Mouse (Mus musculus) heart, adult 18-20 months (tissue): ENCODE measurements around the gene Neurl3. TPM values are rescaled to one million over a fixed set of nuclear protein-coding genes. Genes with fewer than 3 reads are reported as not detected.
A peak's percentile ranks its signal among the peaks of the same experiment; 100 is the strongest.

Source experiments
- DNase-seq, 2 experiments: peaks; one replicate each; pipeline ENCODE4 v3.0.0; 2021 to 2022; ENCODE audit warnings: mixed read lengths in 1 of 2
- long read RNA-seq, 2 experiments: library from polyadenylated mRNA; stranded (forward); transcript quantifications; one replicate each; pipeline ENCODE4 v2.0.0; 2021
- total RNA-seq, 2 experiments: library from RNA; stranded (reverse); gene quantifications; 2 replicates each; pipeline ENCODE4 v1.2.3; 2021

Gene Neurl3
- total RNA-seq = 1 to 10 TPM; 3.2 to 3.4 TPM
- long read RNA-seq, experiment 1, partial matches to known transcripts = 0 of 2 reads
- long read RNA-seq, experiment 1, other reads (novel, unspliced or antisense) = 0 of 2 reads
- long read RNA-seq, experiment 2 = 0 reads

DNA sequence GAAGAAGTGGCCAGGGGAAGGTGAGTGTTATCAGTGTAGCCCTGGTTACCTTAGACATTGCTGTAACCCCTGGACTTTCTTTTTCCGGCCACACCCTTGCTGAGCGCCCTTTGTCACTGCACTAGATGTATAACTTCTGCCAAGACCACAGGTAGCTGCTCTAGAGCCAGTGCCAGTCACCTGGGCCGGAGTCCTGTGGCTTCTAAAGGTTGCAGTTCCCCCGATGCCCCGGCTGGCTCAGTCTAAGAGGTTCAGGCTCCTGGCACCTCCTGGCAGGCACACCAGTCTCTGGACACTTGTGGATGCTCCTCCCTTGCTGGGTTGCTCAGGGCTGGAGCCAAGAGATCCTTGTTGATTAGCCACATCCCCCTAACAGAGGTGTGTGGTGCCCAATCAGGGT lies at the start of gene Neurl3:
Gene Neurl3 (minus strand): TSS at position 225 of the 400 bp plus-strand sequence.
- no peak for DNase-seq

DNA sequence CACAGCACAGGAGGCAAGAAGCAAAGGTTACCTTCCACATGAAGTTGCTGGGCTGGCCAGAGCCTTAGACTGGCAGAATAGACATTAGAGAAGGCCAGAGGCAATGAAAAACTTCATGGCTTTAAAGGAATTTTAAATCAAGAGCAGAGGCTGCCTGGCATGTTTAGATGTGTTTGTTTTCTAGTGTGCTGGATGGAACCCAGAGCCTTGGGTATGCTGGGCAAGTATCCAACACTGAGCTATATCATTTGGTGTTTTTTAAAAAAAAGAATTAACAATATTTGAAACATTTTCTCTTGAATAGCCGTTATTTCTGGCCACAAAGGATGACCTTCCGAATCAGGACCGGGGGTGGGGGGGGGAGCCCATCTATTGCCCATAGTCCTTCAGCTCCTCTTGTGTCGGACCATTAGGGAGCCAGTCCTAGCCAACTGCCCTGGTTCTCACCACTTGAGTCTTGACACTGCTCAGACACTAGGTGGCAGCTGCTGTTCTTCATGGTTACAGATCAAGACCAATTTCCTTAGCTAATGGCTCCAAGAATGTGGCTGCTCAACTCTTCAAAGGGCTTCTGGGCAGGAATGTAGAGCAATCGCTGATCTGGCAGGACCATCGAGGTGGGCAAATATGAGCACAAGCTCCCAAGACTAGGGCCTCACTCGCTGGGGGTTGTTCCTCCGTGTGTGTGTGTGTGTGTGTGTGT lies 49.4 kb upstream of the Neurl3 start:
- DNase-seq = peak; percentile 64 to 67

DNA sequence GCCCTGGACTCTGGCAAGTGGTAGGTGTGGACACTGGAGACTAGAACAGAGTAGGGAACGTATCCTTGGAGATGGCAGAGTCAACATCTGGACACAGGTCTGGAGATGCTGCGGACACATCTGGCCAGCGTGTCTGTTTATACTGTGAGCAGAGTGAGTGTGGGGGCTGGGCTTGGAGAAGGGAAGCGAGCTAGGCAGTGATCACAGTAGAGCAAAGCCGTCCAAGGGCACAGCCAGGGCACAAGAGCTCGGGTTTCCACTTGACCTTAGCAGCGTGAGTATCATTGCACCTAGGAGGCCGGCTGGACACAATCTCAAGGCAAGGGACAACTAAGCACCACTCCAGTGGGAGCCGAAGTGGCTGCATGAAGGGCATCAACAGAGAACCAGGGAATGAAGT lies 48.6 kb upstream of the Neurl3 start:
- no peak for DNase-seq

DNA sequence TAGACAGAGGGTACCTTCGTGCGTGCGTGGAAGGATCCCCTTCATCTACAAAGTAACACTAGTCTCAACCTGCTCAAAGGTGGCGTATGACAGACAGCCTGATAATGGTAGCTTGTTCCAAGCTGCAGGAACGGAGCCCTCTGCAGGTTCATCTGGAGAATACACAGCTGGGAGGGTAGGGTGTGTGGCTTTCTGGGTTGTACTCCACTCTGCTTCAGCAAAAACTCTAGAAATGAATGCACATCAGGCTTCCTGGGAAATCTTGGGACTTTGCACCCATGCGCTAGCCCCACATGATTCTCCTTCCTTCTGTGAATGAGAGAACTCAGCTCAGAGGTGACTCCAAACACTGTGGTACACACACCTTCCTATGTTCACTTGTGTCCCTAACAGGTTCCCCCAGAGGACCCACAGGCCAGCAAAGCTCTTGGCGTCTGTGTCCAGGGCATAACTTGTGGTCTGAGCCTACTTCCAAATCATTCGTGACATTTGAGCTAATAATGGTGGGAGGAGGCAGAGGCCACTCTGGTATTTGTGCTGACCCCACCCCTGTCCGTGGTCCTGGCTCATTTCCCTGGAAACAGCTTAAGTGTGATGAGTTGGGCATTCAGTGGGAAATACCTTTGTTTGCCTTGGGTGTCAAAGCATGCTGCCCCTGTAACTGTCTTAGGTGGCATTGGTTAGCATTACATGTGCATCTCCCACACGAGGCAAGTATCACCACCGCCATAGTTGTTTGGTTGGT lies 47.5 kb upstream of the Neurl3 start:
- no peak for DNase-seq

DNA sequence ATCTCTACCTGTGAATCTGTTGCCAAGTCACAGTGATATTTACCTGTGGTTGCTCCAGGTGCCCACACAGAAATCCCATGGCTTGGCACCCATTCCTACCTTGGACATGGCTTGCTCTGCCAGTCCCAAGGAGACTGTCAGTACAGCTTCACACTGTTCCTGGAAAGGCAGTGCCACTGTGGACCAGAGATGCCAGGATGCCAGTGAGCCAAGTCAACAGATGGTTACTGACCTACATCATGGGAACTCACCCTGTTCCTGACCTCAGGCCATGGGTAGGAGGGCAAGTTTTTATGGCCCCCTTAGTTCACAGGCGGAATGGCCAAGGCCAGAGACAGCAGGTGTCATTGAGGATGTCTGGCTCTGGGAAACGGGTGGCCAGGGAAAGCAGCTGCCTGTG lies 46.7 kb upstream of the Neurl3 start:
- DNase-seq = no peak

DNA sequence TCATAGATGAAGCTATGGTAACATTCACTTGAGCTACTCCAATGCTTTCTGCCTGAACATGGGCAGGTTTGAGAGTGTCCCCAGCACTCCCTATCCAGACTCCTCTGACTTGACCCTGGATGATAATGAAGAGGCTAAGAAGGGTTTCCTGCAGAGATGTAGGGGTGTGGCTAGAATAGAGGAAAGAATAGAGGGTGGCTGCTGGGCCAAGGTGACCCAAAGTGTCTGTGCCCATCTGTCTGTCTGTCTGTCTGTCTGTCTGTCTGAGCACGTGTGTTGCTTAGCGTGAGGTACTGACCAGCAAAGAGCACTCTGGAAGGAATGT lies 41.3 kb upstream of the Neurl3 start:
- no peak for DNase-seq

DNA sequence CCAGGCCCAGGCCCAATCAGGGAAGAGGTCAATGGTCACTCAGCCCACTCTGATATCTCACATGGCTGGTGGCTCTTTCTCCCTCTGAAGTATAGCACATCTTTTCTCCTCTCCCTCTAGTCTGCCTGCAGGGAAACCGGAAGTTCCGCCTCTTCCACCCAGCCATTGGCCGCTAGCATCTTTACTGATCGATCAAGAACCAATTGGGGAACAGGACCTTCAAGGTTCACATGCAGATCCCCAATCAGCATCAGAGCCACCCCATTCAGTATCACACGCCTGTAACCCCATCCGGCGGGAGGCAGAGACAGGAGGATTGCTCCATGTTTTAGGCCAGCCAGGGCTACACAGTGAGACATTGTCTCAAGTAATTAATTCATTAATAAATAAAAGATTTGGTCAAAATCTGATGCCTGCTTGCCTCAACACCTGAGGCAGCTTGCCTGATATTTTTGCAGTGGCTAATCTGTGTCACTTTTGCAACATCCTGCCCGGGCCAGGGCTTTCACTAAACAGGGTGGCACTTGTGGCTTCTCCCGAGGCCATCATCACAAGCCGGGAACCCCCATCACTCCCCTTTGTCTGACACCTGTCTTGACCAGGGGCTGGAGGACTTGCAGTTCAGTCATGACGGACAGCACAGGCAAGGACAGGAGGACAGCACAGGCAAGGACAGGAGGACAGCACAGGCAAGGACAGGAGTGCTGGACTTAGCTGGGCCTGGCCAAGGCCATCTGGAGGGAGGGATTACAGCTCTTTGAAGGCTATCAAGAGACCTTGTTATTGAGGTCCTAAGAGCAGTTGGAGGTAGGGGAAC lies 40.7 kb upstream of the Neurl3 start:
- peak in 1 of 2 experiments; percentile 32 for DNase-seq

DNA sequence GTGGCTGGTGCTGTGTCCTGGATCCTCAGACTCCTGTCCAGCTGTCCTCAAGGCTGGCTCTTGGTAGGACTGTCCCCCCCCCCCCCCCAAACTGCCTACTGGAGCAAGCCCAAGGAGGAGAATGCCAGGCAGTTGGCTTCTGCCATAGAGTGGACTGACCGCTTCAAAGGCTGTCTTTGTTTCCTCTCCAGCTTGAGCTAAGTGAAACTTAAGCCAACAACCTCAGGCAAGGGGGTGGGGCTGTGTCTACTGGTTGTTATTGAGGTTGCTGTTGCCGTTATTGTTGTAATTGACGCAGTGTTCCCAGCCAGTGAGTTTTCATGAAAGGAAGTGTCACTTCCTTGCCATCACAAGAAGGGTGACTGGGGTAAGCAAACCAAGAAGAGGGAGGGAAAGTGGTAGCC lies 35.0 kb upstream of the Neurl3 start:
- peak; percentile 49 to 69 for DNase-seq

DNA sequence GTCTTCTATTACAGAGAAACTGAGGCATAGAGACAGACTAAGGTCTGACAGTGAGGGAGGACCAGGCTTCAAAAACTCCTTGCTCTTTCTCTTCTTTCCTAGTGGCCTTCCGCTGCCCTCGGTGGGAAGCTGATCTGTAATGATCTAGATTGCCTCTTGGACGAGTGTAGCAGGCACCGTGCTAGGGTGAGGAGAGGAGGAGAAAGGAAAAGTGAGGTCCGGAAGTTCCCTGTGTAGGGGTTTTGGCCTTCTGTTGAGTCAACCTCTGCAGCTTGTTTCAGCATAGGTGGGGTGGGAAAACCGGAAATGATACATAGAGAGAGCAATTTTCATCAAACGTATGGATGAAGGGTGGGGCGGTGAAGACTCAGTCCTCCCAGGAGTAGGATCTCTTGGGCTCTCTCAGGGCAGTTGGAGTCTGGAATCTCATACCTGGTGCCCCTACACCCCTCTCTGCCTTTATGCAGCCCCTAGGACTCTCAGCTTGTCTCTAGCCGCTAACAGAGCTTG lies 34.5 kb upstream of the Neurl3 start:
- DNase-seq = no peak

DNA sequence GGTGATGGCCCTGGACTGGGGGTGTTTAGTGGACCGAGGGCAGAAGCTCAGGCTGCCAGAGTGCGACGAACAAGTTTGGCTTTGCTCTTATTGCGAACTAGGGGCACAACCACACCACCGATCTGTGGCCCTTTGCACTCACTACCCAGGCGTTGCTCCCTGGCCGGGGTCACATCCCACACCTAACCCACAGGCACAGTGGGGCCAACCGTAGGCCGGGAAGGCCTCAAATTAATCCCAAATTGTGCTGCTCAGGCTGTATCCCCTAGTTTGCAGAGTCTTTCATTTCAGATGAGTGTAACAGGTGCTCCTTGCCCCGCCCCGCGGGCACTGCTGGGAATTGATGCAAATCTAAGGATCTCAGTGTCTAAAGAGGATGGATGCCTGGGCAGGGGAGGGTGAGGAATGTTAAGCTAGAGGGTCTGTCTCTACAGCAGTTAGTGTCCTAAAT lies 34.0 kb upstream of the Neurl3 start:
- DNase-seq = peak; percentile 27 to 56

DNA sequence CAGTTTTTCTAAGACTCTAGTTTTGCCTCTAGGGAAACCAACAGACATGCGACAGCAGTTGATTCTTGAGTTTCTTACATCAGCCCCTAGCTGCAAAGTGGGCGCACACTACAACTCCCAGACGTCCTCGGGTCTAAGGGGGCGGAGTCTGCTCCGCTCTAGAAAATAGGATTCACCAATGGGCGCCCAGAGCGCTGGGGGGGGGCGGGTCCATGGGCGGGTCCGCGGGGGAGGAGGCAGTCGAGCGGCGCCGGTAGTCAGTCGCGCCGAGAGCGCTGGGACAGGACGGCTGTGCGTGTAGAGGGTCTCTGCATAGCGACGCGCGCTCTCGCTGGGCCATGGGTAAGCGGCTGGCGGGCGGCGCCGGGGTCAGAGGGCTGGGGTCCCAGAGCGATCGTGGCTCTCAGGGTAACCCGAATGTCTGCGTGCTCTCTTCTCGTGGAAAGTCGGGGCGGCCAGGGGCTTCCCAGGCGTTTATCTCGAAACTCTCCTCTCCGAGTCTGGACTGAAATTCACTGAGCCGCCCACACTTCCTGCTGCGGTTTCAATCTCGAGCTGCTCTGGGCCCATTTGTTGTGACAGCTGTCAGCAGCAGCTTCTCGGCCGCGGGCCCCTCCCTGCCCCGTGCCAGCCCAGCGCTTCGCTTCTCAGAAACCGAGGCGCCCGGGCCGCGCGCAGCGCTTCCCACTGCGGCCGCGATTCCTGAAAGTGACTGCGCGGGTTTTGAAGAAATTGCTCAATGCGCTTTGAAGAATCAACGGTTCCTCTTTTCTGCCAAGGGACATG lies 33.2 kb upstream of the Neurl3 start, which contains the start of gene Arid5a:
Gene Arid5a (plus strand): TSS at position 239 of the 786 bp plus-strand sequence.
- peak; percentile 90 to 91 for DNase-seq

DNA sequence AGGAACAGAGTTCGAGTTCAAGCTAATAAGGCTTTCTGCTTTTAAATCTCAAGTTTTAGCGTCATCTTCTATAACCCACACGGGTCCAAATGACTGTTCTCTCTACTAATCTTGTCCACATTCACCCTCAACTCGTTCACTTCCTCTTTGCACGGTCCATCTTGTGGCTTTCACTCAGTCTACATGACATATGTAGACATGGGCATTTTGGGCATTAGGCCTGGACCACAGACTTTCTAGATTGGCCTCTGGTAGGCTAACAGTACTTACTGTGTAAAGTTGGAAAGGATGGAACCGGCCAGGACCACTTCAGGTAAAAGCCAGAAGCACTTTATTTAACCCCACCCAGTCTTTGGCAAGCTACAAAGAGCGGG lies 32.6 kb upstream of the Neurl3 start:
- DNase-seq = no peak

DNA sequence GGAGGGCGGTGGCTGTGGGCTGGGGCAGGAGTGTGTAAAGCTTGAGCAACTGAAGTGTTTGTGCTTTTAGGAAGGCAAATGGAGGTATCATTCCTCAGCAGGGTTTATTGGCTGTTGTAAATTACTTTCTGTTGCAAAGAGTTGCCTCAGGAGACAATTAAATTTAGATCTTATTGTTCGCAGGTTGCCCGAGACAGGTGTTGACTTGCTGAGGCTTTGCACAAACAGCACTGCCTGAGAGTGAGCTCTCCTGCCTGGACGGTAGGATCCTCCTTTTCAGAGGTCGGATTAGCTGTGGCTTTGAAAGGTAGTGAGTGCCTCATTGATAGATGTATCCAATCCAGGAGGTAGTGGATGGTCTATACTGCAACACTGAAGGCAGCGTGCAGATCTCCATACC lies 31.6 kb upstream of the Neurl3 start:
- DNase-seq = no peak

DNA sequence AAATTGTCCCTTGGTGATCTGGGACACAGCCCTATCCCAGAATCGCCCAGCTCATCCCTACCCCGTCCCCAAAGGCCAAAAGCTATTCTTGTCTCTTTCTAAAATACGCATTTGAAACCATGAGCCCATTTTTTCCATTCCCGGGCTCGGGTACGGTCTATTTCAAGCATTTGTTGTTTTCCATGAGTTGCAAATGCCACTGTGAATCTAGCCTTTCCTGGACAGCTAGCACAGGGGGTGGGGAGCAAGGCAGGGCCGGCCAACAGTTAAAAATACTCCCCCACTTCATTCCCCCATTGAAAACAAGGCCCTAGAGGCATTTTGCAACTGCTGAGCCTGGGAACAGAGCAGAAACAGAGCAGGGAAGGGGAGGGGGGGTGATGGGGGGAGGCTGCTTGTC lies 30.3 kb upstream of the Neurl3 start:
- DNase-seq = peak; percentile 74 to 79

DNA sequence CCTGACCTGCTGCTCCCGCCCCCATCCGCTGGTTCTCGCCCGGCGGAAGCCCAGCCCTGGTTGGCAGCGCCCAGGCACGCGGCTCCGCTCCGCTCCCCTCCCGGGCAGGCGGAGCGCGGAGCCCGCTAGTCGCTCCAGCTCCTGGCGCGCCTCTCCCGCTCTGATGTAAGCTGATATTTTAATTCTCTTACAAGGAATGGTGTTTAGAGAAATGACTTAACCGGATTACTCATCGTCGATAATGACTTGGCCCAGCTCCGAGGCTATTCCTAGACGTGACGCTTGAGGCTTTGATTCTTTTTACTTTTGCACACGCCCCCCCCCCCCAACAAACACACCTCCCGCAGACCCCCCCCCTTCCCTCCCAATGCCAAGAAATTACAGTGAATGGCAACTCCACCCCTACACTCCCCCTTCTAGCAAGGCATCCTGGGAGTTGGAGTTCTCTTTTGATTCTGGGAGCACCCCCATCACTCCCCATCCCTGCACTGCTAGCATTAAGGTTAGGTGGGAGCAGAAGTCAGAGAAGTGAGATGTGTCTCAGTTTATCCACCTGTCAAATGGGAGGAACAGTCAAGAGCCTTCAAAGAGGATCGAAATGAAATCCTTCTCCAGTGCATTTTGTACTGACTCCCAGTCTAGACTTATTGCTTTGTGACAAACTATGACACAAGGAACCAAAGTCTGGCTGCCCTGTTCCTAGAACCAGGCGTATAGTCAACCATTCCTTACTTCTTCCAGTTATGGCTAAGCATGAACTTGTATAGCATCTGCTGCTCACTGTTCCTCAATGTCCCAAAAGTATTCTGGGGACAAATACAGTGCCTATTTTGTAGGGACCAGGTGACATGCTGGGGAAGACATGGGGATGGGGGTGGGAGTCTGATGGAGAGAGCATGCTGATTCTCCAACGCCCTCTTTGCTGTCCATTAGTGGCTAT lies 29.2 kb upstream of the Neurl3 start:
- DNase-seq = peak; percentile 92 to 93

DNA sequence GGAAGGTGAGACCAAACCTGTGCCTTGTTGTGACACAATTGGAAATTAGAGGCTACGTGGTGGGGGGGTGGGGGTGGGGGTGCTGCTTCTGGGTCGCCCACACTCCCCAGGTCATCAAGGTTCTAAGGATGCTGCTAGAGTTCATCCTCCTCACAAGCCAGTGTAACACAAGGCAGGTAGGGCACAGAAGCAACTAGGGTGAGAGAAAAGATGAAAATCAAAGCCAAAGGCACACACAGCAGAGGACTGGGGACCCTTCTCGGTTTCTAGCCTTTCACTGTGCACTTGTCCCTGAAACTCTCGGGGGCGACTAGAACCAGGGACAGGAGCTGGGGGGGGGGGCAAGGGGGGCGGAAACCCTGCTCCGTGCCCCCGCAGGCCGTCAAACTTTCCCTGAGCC lies 28.5 kb upstream of the Neurl3 start:
- DNase-seq = no peak

DNA sequence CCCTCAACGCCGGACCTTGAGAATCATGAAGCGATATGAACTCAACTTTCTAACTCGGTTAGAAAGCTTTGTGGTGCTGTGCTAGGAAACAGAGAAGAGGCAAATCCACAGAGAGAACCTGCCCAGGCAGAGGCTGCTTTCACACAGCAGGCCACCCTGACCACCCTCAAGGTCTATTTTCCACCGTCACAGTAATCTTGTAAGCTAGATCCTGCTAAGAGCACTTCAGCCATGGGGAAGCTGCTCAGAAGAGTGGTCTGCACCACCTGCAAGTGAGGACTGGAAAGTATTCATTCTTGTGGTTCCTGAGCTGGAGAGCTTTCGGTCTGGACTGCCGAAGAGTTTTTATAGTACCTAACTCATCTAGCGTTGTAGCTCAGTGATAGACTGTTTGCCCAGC lies 27.8 kb upstream of the Neurl3 start:
- no peak for DNase-seq

DNA sequence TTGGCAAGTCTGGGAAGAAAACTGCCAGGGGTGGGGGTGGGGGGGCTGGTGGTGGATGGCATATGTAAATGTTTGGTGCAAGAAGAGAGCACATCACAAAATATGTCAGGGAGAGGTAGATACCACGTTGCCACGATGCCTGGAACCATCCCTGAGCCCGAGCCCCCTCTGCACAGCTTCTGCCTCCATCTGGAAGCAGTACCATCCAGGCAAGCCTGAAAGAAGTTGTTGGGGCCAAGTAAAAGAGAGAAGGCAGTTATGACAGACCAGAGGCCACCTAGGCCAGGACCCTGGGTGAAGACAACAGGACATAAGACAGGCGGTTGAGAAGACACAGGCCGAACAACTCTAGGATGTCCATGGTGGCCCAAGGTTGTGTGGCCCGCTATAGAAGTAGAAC lies 26.0 kb upstream of the Neurl3 start:
- DNase-seq = no peak

DNA sequence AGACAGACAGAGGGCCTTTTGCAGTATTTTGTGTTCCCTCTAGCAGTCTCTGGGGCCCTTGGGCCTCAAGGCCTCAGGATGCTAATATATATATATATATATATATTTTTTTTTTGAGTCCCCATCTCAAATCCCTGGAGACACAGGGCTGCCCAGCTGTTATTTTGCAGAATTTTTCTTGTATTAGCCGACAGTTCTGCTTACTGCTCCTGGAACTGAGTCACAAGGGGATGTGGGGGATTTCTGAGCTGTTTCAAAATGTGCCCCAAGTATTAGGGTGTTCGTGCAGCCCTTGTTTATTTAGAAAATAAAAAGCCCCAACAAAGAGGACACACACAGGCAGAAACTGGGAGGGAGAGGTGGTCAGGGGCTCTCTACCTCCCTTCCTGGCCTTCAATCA lies 25.2 kb upstream of the Neurl3 start:
- DNase-seq = no peak

DNA sequence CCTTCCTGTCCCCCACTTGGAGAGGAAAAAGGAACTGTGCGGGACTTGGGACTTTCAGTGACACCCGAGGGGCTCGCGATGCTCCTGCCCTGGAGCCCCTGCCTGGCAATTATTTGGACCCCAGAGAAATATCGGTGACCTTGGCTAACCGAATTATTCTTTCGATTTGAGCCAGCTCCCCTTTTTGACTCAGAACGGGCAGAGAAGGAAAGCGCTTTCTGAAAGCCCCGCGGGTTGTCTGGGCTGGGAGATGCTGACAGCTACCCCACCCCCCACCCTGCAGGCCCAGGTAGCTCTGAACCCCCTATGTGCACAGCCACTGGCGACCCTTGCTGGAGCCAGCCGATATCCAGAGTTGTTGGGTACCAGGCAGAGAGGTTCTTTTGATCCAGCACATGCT lies 24.6 kb upstream of the Neurl3 start:
- DNase-seq = no peak

DNA sequence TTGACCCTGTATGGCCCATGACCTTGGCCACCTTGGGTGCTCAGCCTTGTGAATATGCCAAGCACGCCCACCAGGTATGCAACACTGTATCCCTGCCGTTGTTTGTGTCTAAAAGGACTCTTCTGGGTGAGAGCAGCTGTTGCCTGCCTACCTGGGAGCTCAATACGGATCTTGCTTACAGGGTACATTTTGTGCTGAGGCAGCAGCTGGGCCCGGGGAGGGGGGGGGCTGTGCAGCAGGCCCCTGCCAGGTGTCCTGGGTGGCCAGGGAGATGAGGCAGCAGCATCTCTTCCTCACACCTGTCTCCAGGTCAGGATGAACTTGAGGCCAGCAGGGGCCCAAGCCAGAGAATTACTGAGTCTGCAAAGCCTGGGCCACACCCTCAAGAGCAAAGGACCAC lies 23.6 kb upstream of the Neurl3 start:
- DNase-seq = no peak
